Mouse (Mus musculus) cerebellum, postnatal 25 days (tissue): ENCODE results near the gene Atp2c2.

Experiments used
- DNase-seq, 2 experiments: peaks; one replicate each; pipeline ENCODE4 v3.0.0; 2021; ENCODE audit warnings: mixed read lengths in 2 of 2

Atp2c2 gene

DNA sequence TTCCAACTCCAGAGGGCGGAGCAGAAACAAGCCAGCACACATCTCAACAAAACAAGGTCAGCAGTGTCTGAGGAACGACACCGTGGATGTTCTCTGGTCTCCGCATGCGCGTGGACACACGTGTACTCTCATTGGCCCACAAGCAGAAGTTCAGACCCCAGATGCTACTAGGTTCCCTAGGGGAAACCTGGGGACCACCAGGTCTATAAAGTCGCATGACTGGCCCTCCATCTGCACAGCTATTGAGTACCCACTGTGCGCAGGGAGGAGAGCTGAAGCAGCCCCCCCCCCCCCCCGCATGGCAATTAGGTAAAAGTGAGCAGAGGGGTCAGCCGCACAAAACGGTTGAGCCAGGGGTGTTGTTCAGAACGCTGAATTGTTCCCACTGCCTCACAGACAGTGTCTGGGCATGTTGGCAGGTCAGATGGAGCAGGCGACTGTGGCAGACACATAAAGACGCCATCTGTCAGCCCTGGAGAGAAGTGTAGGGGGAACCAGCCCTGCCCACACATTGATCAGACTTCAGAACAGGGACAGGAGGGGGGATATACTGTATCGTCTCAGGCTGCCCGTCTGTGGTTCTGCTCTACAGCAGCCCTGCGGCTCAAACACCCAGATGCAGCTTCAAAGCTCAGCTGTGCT is 86.1 kb downstream of the Atp2c2 start:
- DNase-seq: peak; percentile 55 to 68

DNA sequence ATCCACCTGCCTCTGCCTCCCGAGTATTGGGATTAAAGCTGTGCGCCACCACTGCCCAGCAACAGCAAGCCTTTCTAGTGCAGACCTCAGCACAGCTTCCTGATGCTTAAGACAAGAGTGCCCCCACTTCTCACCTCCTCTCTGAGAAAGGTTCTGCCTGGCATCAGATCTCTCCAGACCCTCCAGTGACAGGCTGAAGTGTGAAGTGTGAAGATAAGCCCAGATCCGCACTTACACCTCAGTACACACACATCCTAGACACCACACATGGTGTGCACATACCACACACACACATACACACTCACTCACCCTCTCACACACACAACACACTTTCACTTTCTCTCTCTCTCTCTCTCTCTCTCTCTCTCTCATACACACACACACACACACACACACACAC is 87.1 kb downstream of the Atp2c2 start:
- no peak for DNase-seq

- no peak for DNase-seq
Measured at GRCm38 (mm10) chr8:119787341-119787740, 87.5 kb downstream of the Atp2c2 start.

DNA sequence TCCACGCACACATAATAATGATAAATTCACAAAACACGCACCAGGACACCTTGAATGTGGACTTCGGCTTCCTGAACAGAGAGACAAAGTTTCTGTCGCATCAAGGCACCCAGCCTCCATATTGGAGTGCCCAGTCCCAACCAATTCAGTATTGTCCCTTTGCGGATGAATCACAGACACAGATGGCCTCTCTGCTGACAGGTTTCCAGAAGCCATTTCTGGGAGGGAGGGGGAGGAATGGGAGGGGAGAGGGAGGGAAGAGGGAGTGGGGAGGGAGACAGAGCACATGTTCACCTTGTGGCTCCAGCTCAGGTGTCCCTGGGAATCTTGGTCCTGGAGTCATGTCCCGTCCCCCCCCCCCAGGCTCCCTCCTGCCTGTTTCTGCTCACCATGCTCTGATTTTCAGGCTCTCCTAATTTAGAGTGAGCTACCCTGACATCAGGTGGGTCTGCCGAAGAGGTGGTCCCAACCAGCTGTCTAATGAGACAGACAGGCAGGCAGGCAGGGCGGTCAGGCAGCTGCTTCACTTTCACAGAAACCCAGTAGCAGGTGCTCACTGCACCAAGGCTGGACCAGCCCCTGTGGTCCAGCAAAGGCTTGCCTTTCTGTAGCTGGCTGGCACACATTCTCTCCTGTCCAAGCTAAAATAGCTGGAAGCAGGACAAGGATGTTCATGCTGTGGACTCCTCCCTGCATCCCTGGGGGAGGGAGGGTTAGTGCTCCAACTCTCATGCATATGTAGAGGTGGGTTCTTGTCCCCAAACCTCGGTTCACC is 89.0 kb downstream of the Atp2c2 start:
- DNase-seq: peak; percentile 68 to 81

GRCm38 (mm10) chr8:119789581-119789980 is 89.8 kb downstream of the Atp2c2 start:
- DNase-seq: no peak

DNA sequence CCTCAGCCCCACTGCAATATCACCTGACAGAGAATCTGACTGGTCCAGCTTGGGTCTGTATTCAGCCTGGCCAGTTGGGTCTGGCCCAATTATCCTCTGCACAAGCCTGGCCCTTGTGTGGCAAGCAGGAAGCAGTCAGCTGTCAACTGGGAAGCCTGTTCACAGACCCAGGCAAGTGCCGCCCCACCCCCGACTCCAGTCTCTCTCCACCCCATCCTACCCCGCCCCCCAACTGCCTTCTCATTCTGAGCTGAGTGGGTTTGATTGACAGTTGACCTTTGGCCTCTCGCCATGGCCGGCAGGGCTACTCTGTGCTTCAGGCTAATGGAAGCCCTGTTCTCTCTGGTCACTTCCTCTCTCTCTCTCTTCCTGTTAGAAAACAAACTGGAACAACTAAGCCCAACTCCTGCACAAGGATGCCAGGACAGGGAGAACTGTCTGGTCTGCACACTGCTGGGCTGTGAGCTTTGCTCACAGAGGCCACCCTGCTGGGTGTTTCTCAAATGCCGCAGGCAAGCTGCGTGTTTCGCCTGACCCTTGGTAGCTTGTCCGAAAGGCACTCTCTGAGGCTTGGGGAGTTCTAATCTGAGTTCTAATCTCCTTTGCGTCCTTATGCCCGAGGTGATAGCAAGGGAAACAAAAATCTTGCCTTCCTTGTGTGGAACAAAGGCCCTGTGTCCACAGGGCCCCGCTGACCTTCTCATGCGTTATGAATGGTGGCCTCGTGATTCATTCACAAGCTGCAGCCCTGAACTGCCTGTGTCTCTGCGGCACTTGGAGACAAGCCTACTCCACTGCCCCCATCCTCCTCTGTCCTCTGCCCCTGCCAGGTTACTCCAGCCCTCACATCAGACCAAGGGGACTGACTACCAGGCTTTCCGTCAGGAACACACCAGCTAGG is 92.2 kb downstream of the Atp2c2 start:
- peak in 1 of 2 experiments; percentile 62 for DNase-seq

DNA sequence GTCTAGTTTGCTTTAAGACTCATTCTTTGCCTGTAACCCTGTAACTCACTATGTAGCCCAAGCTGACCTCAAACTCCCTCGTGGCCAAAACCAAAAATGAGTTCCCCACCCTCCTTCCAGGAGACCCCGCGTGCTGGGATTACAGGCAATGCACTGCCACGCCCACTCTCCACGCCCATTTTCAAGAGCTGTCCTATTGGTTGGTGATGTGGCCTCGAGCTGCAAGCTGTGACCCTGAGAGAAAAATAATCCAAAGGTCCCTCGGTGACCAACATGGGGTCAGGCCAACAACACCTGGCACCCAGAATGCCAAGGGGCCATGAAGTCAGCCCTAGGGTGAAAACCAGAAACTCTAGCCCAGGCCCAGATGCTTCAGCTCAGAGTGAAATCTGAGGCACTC is 94.9 kb downstream of the Atp2c2 start:
- DNase-seq: no peak

- no peak for DNase-seq
Measured at GRCm38 (mm10) chr8:119795651-119796050, 95.8 kb downstream of the Atp2c2 start.

GRCm38 (mm10) chr8:119798170-119798964 is 98.6 kb downstream of the Atp2c2 start:
- peak in 1 of 2 experiments; percentile 46 for DNase-seq

- no peak for DNase-seq
Measured at GRCm38 (mm10) chr8:119798965-119799264, 99.1 kb downstream of the Atp2c2 start.

GRCm38 (mm10) chr8:119801168-119801567 is 101.4 kb downstream of the Atp2c2 start:
- no peak for DNase-seq

- no peak for DNase-seq
Measured at GRCm38 (mm10) chr8:119802592-119802991, 102.8 kb downstream of the Atp2c2 start.

DNA sequence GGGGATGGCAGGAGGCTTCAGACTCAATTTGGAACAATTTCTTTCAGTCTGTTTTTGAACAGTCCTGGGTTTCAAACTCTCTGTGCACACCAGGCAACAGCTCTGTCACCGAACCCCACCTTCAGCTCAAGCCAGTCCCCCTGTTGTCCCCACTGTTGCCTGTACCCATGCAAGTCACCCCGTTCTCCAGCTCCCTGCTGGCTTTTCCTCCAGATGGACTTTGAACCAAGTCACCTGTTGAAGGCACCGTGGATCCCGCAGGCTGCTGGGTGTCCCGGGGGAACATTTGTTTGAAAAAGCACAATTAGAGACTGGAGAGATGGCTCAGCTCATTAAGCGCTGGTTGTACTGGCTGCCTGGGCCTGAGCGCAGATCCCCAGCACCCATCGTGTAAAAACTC is 105.5 kb downstream of the Atp2c2 start:
- no peak for DNase-seq

DNA sequence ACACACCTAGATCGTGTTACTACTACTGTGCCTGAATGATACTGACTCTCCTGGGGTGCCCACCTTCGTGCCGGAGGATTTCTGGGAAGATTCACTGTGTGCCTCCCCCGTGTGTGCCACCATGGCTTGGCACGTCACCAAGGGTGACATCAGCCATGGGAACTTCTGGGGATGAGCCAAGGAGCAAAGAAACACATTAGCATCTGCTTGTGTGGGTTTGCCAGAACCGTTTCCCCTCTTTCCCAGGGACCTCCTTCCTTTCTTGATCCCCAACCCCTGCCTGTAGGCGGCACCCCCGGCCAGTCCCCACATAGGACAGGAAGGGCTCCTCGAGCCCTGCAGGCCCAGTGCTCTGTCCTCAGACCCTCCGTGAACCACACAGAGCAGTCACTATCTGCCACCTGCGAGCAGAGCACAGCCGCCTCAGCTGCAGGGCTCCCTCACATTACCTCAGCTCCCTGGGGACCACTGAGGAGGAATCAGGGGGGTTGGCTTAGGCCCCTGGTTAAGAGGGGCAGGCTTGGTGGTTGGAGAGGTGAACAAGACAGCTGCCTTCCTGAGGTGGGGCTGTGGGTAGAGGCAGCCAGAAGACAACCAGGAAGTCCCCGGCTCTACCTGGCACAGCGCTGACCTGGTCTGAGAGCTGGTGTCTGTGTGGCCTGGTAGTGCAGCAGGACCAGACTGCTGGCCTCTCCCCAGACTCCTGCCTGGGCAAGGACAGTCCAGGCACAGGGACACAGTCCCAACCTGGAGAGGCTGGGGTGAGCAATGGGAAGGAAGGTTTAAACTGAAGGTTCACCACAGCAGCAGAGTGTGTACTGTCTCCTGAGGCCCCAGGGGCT is 106.8 kb downstream of the Atp2c2 start:
- DNase-seq: peak; percentile 76 to 83
